Mouse (Mus musculus): Measurements from ENCODE around the gene Hc. TPM values are rescaled to one million over a fixed set of nuclear protein-coding genes. Genes with fewer than 3 reads are reported as not detected.

Hc gene
- polyA plus RNA-seq, 1 experiment, result not detected

GRCm38 (mm10) chr2:35067117-35067516, 5.9 kb upstream of the Hc start:
- no peak for TF ChIP-seq GATA1 (IDR thresholded peaks at IDR 0.05; ENCODE audit: low read length)

GRCm38 (mm10) chr2:35066525-35067082, 5.4 kb upstream of the Hc start:
- TF ChIP-seq GATA1 (IDR thresholded peaks at IDR 0.05; ENCODE audit: low read length), result no peak

GRCm38 (mm10) chr2:35063333-35064030, 2.2 kb upstream of the Hc start:
- TF ChIP-seq GATA1 (IDR thresholded peaks at IDR 0.05; ENCODE audit: low read length), result no peak

- no peak for TF ChIP-seq GATA1 (IDR thresholded peaks at IDR 0.05; ENCODE audit: low read length)
Observed at GRCm38 (mm10) chr2:35060897-35061296, 341 bp downstream of the Hc start.

- no peak for TF ChIP-seq GATA1 (IDR thresholded peaks at IDR 0.05; ENCODE audit: low read length)
Observed at GRCm38 (mm10) chr2:35060256-35060655, 982 bp downstream of the Hc start.

GRCm38 (mm10) chr2:35058325-35058724, 2.9 kb downstream of the Hc start:
- TF ChIP-seq GATA1 (IDR thresholded peaks at IDR 0.05; ENCODE audit: low read length), result no peak

GRCm38 (mm10) chr2:35057243-35057642, 4.0 kb downstream of the Hc start:
- no peak for TF ChIP-seq GATA1 (IDR thresholded peaks at IDR 0.05; ENCODE audit: low read length)

- TF ChIP-seq GATA1 (IDR thresholded peaks at IDR 0.05; ENCODE audit: low read length), result no peak
Observed at GRCm38 (mm10) chr2:35048851-35049250, 12.4 kb downstream of the Hc start.

GRCm38 (mm10) chr2:35044956-35045355, 16.3 kb downstream of the Hc start:
- no peak for TF ChIP-seq GATA1 (IDR thresholded peaks at IDR 0.05; ENCODE audit: low read length)

- no peak for TF ChIP-seq GATA1 (IDR thresholded peaks at IDR 0.05; ENCODE audit: low read length)
Observed at GRCm38 (mm10) chr2:35038580-35039375, 22.5 kb downstream of the Hc start.

GRCm38 (mm10) chr2:35024646-35025154, 36.5 kb downstream of the Hc start:
- no peak for TF ChIP-seq GATA1 (IDR thresholded peaks at IDR 0.05; ENCODE audit: low read length)

- TF ChIP-seq GATA1 (IDR thresholded peaks at IDR 0.05; ENCODE audit: low read length), result no peak
Observed at GRCm38 (mm10) chr2:35021806-35022205, 39.4 kb downstream of the Hc start.

GRCm38 (mm10) chr2:35015861-35016260, 45.4 kb downstream of the Hc start:
- no peak for TF ChIP-seq GATA1 (IDR thresholded peaks at IDR 0.05; ENCODE audit: low read length)

GRCm38 (mm10) chr2:35011649-35012048, 49.6 kb downstream of the Hc start:
- TF ChIP-seq GATA1 (IDR thresholded peaks at IDR 0.05; ENCODE audit: low read length), result no peak

- no peak for TF ChIP-seq GATA1 (IDR thresholded peaks at IDR 0.05; ENCODE audit: low read length)
Observed at GRCm38 (mm10) chr2:34998956-34999355, 62.3 kb downstream of the Hc start.

GRCm38 (mm10) chr2:34996506-34996905, 64.7 kb downstream of the Hc start:
- TF ChIP-seq GATA1 (IDR thresholded peaks at IDR 0.05; ENCODE audit: low read length), result no peak

Measured in G1E-ER4 (cell line).